Mouse (Mus musculus) left cerebral cortex, postnatal 14 days (tissue): ENCODE measurements around the gene Lhpp. TPM values are rescaled to one million over a fixed set of nuclear protein-coding genes. Genes with fewer than 3 reads are reported as not detected.

Experiments
- DNase-seq, 2 experiments: peaks; one replicate each; pipeline ENCODE4 v3.0.0; 2021 to 2022; ENCODE audit warnings: low spot score in 2 of 2, mixed read lengths in 1 of 2
- intact Hi-C: fragments of 180-260 bp; cut with DNase I; formaldehyde crosslinking; loops from one replicate; pipeline ENCODE4 v1.15.1; 2025
- total RNA-seq, 2 experiments: library from RNA; stranded (reverse); gene quantifications; 2 replicates each; pipeline ENCODE4 v1.2.3; 2021

Gene Lhpp
- total RNA-seq, 2 experiments from 2014 or later = 20.5 to 21.8 TPM

DNA sequence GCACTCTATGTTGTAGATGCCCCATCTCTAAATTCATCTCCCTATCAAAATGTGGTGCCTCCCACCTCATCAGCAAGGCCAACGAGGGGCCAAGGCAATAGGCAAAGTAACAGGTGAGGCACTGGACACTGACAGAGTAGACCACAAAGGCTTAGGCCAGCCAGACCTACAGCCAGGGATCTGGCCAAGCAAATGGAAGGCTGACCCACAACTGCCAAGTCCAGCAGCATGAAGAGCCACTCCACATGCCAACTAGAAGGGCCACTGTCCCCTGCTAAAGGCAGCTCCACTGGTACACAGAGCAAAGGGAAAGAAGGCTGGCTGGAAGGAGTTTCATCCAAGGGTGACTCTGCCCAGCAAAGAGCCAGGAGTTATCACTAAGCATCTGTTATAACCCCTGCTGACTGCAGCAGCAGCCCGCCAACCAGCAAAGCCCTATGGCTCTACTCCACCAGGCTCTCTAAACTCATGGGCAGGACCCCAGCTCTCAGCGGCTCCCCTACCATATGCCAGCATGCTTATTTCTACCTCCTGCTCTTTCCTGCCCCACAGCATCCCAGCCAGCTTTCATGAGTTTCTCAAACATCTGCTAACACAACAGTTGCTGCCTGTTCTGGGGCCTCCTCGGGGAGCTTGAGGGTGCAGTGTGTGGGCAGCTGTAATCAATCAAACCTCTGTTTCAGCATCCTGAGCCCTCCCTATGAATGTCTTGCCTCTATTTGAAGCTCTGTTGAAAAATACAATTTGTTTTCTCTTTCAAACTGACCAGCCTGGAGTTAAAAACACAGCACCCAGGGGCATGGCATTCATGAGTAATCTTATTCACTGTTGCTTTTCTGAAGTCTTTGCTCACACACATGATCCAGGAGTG is 143.3 kb downstream of the Lhpp start:
- no peak for DNase-seq
- intact Hi-C loops = no loop called here

DNA sequence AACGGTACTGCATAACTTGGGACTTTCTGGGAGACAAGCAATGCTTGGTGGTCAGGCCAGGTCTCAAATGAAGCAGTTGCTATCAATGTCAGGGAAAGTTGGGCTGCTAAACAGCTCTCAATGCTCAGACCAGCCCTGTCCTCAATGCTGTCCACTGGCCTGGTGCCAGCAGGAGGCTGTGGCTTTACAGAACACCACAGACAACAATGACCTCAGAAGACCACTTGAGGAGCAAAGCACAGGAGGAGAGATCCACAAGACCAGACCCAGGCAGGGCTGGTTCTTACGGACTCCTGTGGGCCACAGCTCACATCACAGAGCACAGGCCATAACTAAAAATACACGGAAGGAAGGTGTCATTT is 143.9 kb downstream of the Lhpp start:
- intact Hi-C loops = no loop called here
- no peak for DNase-seq

Other genes with a start within 250 kb of the Lhpp start
- gene Oat, start 34.2 kb upstream of the Lhpp start, total RNA-seq = 10 to 100 TPM; 74.4 to 75.7 TPM
- not detected for gene Nkx1-2, start 11.0 kb upstream of the Lhpp start, total RNA-seq
- gene Fam53b, start 203.2 kb downstream of the Lhpp start, total RNA-seq = 10 to 100 TPM; 24.8 to 27.8 TPM
- 10 to 100 TPM; 29.3 to 31.2 TPM for gene Eef1akmt2, start 242.0 kb downstream of the Lhpp start, total RNA-seq
- gene Abraxas2, start 248.6 kb downstream of the Lhpp start, total RNA-seq = 10 to 100 TPM; 24.9 to 28.2 TPM